Mouse (Mus musculus) kidney, adult 18-20 months (tissue): ENCODE data around the gene Slc29a1.

Experiments
- DNase-seq: peaks from one replicate; pipeline ENCODE4 v3.0.0; 2021

Slc29a1 gene

GRCm38 (mm10) chr17:45548541-45549512 is 50.6 kb downstream of the Slc29a1 start:
- DNase-seq, result no peak

- DNase-seq, result no peak
These were observed 51.8 kb downstream of the Slc29a1 start for GRCm38 (mm10) chr17:45547461-45548190.

- no peak for DNase-seq
These were observed 52.5 kb downstream of the Slc29a1 start for GRCm38 (mm10) chr17:45546941-45547340.

- DNase-seq, result no peak
These were observed 54.0 kb downstream of the Slc29a1 start for GRCm38 (mm10) chr17:45545278-45545961.

- no peak for DNase-seq
These were observed 54.5 kb downstream of the Slc29a1 start for GRCm38 (mm10) chr17:45544873-45545277.

- DNase-seq, result no peak
These were observed 55.2 kb downstream of the Slc29a1 start for GRCm38 (mm10) chr17:45544001-45544872.

- DNase-seq, result no peak
These were observed 56.3 kb downstream of the Slc29a1 start for GRCm38 (mm10) chr17:45543115-45543514.

- no peak for DNase-seq
These were observed 56.7 kb downstream of the Slc29a1 start for GRCm38 (mm10) chr17:45542705-45543104.

GRCm38 (mm10) chr17:45542129-45542528 is 57.3 kb downstream of the Slc29a1 start:
- DNase-seq, result no peak

GRCm38 (mm10) chr17:45539664-45540063 is 59.7 kb downstream of the Slc29a1 start:
- no peak for DNase-seq

GRCm38 (mm10) chr17:45538394-45538793 is 61.0 kb downstream of the Slc29a1 start:
- no peak for DNase-seq

GRCm38 (mm10) chr17:45536264-45536663 is 63.1 kb downstream of the Slc29a1 start:
- no peak for DNase-seq
